Mouse (Mus musculus) frontal cortex, adult (tissue): Measurements from ENCODE around the gene Plxna4.
A peak's percentile ranks its signal among the peaks of the same experiment; 100 is the strongest.

Experiments
- ATAC-seq: cut with Nextera tagmentation; 2 replicates; pipeline ENCODE4 v1.9.2; 2017; ENCODE audit warnings: mild to moderate bottlenecking, moderate library complexity, mixed read lengths; ENCODE audit not compliant: low TSS enrichment

Plxna4 gene

DNA sequence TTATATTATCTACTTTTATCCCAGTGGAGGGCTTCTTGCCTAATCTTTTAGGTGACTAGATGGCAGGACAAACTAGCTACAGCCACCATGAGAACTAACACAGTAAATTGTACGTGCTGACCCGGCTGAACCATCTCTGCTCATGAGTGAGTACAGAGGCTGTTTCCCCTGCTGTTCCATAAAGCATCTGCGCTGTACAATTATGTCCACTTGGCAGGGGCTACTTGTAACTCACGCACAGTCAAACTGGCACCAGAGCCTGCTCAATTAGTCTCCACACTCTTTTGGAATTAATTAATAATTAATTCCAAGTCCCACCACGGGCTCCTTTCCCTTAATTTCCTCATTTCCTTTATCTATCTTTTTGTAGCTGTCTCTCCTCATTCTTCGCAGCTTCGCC, 335.8 kb downstream of the Plxna4 start:
- no peak for ATAC-seq

DNA sequence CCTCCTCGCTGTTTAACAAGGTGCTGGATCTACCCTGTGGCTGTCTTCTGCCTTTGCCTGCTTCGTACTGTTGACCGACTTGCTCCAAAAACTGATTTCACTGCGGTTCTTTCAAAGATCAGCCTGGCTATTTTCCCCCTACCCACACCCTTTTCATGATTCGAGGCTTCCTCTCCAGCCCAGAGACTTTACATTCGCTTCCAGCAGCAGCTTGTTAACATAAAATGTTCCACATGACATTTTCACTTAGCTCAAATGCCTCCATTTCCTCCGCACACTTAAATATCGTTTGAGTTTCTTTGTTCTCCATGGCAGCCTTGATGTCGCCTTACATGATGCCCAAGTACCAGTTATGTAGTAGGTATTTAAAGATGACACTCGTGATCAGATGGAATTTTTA, 336.3 kb downstream of the Plxna4 start:
- ATAC-seq: 0 out of 2 replicates have a peak, but pooled peaks have one; percentile 25

DNA sequence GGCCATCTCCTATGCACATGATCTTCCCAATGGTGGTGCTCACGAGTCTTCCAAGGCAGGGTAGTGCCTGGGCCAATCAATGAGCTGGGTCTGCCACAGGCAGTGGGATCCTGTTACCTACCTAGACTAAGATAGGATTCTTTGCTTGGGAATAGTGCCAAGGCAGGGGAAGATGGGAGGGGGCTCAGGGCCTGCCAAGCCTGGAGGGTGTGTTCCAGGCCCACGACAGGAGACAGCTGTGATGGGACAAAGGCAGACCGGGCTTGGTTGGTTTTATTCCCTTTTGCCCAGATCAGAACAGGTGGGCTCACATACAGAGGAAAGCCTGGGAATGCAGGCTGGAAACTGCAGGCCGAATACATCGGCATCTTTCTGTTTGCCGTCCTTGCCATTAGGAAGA, 342.0 kb downstream of the Plxna4 start:
- ATAC-seq: no peak

DNA sequence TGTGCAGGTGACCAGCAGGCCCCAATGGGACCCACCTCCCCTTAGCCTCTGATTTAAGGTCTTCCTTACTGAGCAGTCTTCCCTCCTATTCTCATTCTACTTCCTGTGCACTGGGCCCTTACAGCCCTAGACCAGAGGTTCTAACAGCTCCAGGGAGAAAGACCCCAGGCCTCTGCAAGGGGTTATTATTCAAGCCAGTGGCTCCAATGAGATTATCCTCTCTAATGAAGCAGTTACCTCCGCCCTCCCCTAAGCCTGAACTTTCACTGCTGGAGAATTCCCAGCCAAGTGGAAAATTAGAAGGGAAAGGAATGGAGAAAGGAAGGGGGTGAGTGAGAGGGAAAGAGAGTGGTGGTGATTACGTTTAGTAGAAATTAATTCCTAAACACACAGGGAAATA, 345.0 kb downstream of the Plxna4 start:
- ATAC-seq: no peak

DNA sequence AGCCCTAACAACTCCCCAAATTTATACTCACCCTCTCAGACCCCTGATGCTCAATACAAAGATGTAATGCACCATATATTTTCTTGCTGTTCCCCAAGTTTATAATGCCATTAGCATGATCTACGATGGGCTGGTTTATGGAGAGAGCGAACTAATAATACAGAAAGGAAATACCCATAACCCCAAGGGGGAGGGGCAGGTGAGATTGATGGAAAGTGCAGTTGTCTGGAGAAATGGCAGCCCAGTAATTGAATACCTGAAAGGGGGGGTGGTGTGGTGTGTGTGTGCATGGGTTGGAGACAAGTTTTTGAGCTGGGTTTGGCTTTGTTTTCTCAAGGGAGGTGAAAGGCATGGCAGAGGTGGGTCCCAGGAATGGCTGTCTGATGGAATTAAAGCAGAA, 356.6 kb downstream of the Plxna4 start:
- ATAC-seq: no peak

DNA sequence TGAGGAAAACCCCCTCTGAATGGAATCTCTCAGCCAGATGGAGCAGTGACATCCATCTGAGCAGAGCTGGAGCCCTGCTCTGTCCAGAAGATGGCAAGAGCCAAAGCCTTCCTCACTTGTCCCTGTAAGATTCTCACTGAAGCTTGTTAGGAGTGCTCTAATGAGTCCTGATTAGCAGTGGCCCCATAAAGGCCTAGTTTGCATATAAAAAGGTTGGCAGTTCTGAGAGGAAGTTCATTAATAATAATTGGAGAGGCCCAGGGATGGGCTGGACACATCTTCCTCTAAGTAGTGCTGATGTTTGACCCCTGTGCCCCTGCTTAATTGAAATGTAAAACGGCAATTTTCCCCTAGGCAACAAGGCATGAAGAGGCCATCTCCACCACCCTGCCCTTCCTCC, 361.4 kb downstream of the Plxna4 start:
- no peak for ATAC-seq

DNA sequence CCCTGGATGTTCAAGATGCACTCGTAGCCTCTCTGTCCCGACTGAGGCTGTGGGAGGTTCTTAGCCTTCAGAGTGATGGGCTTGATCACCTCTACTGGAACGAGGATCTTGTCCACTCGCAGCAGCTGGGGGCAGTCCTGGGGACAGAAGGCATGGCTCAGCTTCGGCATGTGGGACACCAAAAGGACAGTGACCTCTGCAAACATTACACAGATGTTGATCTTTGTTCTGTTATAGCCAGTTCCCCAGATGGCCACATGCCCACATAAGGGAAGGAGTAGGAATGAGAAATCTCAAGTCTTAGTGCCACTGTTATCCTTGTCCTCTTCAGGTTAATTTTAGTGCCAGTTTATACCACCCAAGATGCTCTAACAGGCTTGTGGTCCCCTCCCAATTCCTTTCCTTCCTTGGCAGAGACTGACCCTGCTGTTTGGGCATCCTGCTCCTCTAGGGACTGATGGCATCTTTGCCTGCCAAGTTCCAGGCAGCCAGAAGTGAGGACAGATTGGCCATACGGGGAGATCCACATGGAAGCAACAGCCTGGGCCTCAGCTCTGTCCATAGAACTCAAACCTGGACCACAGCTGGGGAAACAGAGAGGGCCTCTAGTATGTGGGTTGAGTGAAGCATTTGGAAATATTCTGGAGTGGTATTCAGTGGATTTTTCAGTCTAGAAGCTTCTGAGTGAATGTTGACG, 363.8 kb downstream of the Plxna4 start:
- no peak for ATAC-seq

DNA sequence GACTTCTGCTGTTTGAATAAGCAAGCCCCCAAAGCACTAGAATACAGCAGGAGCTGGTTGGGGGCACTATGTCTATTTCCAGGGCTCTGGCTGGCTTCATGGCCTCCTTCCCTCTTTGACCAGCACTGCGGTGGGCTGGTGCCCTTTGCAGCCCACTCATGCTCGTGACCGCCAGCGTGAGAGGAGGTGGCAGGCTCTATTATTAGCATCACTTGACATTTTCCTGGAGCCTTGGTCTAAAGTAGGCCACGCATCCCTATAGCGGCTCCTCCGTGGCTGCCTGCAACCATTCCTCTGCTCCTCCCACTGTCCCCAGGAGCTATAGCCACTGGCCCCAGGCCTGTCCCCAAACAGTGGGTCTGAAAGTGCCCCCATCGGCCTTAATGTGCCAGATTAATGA, 367.2 kb downstream of the Plxna4 start:
- ATAC-seq: peak; percentile 72

DNA sequence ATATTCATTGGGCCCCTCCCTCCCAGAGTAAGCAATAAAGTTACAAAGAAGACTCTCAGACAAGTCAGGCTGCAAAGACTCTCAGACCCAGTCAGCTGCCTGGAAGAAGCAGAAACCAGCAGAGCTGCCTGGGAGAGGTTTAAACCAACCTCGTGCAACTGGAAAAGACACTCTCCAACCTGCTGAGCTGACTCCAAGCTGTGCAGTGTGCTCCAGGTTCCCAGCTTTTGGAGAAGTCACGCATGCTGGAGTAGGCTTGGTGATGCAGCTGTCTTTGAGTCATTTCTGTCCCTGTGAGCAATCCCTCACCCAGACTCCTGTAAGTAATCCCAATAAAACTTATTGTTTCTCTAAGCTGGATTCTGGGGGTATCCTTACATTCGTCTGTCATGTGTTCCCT, 369.4 kb downstream of the Plxna4 start:
- ATAC-seq: peak; percentile 61

DNA sequence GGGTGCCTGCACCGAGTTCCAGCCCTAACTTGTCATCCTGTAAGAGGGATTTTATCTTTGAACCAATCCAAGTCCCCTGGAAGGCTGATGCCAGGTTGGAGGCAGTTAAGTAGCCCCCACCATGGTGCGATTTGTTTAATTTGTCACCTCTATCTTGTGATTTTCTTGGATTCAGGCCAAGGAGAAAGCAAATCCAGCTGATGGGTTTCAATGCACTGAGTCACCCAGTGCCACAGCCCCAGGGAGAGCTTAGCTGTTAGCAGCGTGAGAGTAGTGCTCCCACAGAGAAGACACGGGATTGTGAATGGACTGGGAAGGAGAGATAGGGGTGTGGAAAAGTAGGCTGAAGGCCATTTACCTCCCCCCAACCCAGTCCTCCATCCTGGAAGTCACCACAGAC, 375.6 kb downstream of the Plxna4 start:
- no peak for ATAC-seq

DNA sequence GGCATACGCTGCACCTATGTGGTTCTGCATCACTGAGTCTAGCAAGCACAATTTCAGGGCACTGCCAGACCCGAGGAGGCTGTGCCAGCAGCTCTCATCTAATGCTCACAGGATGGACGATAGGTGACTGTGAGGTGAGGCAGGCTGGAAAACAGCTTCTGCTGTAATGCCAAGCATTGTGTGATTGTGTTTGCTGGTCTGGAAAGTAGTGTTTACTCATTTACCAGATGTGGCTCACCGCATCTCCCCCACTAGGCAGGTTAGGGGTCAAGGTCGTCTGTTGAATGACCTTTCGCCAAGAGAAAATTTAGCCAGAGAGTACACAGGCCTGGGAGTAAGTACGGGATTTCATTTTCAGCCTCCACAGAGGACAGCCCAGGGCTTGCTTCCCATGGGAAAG, 377.9 kb downstream of the Plxna4 start:
- no peak for ATAC-seq

DNA sequence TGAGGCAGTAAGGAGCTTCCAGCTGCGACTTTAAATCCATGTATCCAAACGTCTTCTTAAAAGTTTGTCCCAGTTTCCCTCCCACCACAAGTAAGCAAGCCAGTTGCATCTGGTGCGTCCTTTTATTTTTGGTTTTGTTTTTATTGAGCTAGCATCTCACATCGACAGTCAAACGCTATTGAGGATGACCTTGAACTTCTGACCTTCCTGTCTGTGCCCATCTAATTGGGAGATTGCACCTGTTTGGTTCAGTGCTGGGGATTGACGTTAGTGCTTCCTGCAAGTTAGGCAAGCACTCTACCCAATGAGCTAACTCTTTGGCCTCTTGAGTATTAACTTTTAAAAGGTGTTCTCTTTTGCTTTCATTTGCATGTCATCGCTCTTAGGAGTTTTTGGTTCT, 379.0 kb downstream of the Plxna4 start:
- ATAC-seq: no peak

DNA sequence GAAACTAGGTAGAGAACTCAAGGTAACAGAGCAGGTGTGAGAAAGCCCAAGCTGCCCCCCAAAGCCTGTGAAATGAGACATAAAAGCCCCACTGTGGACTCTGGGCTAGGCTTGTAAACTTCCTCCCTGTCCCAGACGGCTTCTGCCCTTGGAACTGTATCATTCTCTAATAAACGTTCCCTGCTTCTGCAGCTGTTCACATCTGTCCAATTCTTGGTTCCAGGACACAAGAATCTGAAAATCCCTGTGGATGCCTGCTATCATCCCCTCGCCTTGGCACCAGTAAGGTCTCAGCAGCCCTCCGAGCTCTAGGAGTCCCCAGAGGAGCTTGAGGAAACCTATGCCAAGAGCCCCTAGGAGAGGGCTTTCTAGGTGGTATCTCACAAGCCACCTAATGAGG, 383.7 kb downstream of the Plxna4 start:
- ATAC-seq: no peak

DNA sequence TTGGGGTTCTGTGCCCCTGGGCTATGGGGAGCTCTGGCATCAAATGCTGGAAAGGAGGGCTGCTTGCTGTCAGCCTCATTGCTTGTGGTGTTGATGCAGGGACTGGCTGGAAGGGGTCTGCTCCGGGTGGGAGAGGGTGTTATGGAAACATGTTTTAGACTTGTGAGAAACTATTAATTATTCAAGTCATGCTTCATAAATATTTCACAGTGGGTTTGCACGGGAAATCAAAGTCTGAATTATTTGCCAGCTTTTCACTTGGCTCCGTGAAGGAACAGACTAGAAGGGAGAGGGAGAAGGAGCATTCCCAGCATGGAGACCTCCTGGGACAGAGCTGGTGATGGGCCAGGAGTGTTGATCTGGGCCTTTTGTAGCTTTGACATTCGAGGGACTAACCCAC, 384.6 kb downstream of the Plxna4 start:
- ATAC-seq: no peak

DNA sequence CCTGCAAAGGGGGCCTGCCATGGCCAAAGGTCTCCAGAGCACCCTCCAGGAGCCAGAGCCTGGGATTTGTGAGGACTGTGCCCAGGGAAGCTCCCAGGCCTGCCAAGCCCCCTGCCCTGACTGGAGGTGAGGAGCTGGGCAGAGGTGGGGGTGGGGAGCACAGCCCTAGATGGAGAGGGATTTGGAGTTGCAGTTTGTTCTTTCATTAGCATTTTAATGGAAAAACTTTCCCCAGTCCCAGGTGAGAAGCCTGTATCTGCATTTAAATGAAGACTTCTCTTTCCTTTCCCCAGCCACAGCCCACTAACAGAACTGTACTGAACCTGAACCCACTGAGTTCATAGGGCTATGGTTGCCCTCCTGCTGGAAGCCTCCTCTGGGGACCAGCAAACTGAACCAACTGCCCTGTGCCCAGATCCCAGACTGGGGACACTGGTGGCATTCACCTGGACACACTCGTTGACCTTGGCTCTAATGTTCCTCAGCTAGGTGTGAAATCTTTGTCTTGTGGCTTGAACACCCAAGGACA, 385.3 kb downstream of the Plxna4 start:
- no peak for ATAC-seq

DNA sequence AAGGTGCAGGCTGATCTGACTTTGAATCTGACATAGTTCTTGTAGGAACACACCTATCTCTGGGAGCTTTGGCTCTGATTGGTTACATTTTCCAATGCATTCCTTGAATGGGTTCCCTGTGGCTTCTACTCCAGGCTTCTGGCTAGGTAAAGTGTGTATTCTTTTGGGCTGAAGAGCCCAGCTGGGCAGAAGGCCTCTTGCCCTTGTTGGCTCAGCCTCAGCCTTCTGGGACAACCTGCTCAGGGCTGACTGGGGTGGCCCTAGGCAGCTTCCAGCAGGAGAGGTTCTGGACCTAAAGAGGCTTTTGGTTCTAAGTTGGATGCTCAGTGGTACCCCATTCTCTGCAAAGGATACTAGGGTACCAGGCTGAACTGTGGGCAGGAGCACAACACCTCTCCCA, 386.5 kb downstream of the Plxna4 start:
- no peak for ATAC-seq

DNA sequence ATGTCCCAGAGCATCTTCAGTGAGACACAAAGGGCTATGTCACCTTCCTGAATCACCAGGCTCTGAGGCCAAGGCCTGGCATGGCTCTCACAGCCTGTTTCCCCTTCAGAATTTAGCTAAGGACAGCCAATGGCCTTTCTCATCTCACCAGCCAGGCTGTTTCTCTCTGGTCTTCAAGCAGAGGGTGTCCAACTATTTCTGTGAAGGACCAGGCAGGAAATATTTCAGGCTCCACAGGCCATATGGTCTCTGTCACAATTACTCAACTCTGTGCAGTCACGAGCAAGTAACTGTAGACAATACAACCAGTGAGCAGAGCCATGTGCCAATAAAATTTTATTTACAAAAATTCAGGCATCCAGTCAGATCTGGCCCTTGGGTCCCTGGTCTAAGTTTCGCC, 388.4 kb downstream of the Plxna4 start:
- ATAC-seq: no peak

DNA sequence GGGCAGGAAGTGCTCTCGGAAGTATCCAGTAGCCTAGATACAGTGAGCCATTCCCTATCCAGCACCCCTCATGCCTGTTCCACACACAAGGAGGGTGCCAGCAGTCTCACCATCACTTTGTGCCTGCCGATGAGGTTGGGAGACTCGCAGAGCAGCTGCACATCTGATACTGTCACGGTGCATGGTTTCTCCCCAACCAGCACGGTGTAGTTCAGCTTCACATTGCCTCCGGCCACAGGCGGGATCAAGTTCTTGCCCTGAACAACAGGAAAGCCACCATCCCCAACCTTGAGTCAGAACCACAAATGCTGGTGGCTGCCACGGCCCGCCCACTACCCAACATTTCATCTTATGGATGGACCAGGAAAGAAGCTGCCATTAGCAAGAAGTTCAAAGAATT, 391.1 kb downstream of the Plxna4 start:
- ATAC-seq: no peak

DNA sequence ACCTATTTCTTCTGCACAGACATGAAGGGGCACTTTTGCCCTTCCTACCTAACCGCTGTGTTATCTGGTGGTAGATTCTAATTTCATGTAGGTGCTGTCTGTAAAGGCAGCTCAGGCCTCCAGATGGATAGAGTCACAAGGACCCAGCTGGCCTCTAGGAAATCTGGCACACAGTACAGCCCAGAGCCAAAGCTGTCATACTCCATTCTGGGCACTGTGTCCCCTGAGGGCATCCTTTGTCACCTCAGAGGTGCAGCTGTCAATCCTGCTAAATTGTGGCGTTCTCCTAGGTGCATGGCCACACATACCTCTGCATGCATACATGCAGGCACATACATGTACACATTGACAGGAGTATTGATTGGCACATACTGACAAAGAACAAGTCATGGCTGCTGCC, 394.9 kb downstream of the Plxna4 start:
- no peak for ATAC-seq

DNA sequence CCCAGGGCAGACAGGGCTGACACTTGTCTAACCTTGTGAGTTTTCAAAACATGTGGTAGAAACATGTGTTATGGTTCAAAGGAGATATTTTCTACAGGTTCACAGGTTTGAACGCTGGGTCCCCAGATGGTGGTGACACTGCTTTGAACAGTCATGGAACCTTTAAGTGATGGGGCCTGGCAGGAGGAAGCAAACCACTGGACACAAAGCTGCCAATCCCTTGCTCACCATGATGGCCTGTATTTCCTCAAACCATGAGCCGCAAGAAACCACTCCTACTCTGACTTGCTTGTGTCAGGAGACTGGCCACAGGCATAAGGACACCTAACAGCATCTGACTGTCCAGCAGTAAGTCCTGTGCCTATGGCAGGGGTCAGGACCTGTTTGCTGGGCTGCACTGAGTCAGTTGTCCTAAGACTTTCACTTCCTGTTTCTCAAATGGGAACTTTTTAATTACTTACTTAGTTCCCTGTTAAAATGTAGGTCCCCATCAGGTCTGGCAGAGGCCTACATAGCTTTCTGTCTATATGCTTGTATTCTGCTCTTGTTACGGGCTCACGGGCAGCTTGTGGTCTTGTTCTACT, 403.5 kb downstream of the Plxna4 start:
- ATAC-seq: no peak

DNA sequence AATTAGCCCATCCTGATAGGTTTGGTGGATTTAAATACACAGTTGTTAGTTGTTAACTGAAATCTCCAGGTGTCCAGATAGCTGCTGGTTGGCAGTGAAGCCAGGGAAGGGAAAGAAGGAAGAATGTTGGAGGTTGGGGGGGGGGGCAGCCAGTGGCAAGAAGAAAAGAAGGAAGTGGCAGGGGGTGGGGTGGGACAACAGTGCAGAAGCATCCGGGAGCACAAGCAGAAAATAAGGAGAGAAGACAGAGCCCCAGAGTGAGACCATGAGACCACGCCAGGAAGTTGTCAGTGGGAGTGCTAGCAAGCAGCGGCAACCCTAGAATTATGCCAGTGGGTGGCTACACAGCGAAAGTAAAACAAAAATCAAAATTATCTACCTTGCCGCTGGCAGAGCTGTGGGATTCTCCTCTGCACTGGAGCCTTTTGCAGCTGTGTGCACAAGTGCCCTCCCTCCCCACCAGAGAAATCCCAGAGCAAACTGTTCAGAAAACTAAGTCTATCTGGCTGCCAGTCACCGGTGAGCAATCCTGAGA, 404.3 kb downstream of the Plxna4 start:
- ATAC-seq: peak; percentile 65; the same call in 1 of the 2 replicates

DNA sequence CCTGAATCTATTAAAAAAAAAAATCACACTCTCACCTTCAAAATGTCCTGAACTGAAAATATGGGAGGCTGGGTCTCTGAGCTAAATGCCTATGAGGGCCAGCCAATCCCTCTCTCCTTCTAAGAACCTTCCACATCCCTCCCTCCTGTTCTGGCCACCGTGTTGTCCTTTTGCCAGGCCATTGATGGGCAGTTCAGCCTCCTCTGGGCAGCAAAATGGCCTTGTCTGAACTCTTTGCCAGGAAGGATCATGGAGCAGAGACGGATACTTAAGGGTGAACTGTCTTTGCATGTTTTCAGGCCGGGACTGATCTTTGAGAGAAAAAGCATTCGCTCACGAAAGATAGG, 408.0 kb downstream of the Plxna4 start:
- ATAC-seq: no peak

DNA sequence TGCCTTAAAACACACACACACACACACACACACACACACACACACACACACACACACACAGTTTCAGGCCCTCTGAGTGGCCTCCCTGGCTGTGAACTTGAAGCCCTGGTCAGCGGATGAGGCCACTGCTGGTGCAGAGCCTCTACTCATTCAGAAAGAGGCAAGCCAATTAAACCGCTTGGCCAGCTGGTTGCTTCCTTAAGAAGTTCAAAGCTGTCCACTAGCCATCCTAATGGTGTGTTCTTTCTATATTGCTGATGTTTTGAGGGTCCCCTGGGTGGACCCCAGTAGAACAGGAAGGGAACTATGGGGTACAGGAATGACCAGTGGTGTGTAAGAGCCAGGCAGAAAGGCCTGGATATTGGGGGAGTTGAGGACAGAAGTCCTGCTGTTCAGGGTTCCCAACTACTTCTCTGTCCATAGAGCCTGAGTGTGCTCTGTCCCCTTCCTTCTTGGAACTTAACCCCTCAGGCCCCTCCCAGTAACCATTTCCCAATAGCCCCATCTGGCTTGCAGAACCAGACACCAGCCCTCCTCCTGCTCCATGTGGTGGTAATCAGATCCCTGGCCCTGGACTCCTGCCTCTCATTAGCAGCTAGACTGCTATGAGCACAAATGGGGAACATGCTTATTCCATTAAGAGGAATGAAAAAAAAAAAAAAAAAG, 408.5 kb downstream of the Plxna4 start:
- ATAC-seq: no peak
